Comparison of ENCODE assay signal across 8 mouse cellular contexts in the genomic region with DNA sequence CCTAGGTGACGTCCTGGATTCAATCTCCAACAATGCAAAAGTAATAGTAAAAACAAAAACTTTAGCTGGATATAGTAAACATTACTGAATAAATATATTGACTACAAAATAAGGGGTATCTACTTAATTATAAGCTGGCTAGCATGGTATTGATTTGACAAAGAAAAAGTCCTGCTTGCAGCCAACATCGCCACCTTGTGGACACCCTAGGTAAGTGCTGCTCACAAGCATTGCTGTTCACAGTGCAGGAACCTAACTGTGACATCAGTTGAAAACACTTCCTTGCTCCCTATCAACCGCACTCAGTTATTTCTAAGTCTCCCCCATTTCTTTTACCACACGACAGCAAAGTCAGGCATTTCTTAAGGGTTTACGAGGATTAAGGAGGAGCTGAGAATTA. TPM values are rescaled to one million over a fixed set of nuclear protein-coding genes. Genes with fewer than 3 reads are reported as not detected.
DNase-seq lines count a peak whose midpoint lies in the region; ATAC-seq and TF ChIP-seq lines count a peak whose summit lies in the region.

No protein-coding gene starts in this region.

- DNase-seq in heart, postnatal 10 days = peak; percentile 36 to 63
- DNase-seq in heart, postnatal 25 days (ENCODE audit: low spot score) = no peak
- DNase-seq in A20 (ENCODE audit: low read depth, low spot score) (peak; percentile 88), ES-CJ7 (ENCODE audit: low read depth, low spot score) (peak; percentile 67)
- DNase-seq in embryo, embryonic 10.5 days (ENCODE audit: low spot score) = peak; percentile 57
- DNase-seq in limb, embryonic 14.5 days (ENCODE audit: low spot score) = peak; percentile 44
- DNase-seq in neural tube, embryonic 11.5 days (ENCODE audit: low spot score) = peak; percentile 45
- DNase-seq in urinary bladder, adult 2 months (ENCODE audit: low spot score) = no peak

- no peak for TF ChIP-seq POLR2A in limb, embryonic 14.5 days (IDR thresholded peaks at IDR 0.05; ENCODE audit: borderline replicate concordance, extremely low read depth, insufficient read depth, insufficient read length)

- 64% methylated on average over 5 of the region's 5 CpGs for WGBS in limb, embryonic 14.5 days
- 69% methylated on average over 5 of the region's 5 CpGs for WGBS in neural tube, embryonic 11.5 days

- H3K4me1 ChIP-seq in limb, embryonic 14.5 days (ENCODE audit: control insufficient read depth, insufficient read depth, low read length) = no peaks in the 10 kb centered on the region
- H3K4me1 ChIP-seq in neural tube, embryonic 11.5 days (ENCODE audit: control insufficient read depth, insufficient read depth, low read length) = no peaks in the 10 kb centered on the region

- H3K27me3 ChIP-seq in limb, embryonic 14.5 days (ENCODE audit: control insufficient read depth, insufficient read depth, low read length) = no peaks in the 10 kb centered on the region
- H3K27me3 ChIP-seq in neural tube, embryonic 11.5 days (ENCODE audit: control insufficient read depth, insufficient read depth, low read length) = no peaks in the 10 kb centered on the region

- H3K27ac ChIP-seq in limb, embryonic 14.5 days (replicated peaks; ENCODE audit: low read depth, low read length) = no peak overlapping the region
- H3K27ac ChIP-seq in neural tube, embryonic 11.5 days (ENCODE audit: low read depth, low read length) = no peak overlapping the region

- ATAC-seq in limb, embryonic 14.5 days (ENCODE audit: low FRiP score, low read depth) = no peak
- no peak for ATAC-seq in neural tube, embryonic 11.5 days (ENCODE audit: insufficient read depth, low FRiP score, low TSS enrichment)

- H3K36me3 ChIP-seq in limb, embryonic 14.5 days (ENCODE audit: control insufficient read depth, insufficient read depth, low read length) = peaks cover 76% of the 10 kb centered on the region
- H3K36me3 ChIP-seq in neural tube, embryonic 11.5 days (ENCODE audit: control insufficient read depth, insufficient read depth, low read length) = peaks cover 22% of the 10 kb centered on the region

- H3K9me3 ChIP-seq in limb, embryonic 14.5 days (ENCODE audit: control insufficient read depth, low read length) = no peaks in the 10 kb centered on the region
- H3K9me3 ChIP-seq in neural tube, embryonic 11.5 days (ENCODE audit: control insufficient read depth, low read length) = no peaks in the 10 kb centered on the region

- H3K4me3 ChIP-seq in limb, embryonic 14.5 days (replicated peaks; ENCODE audit: low read length) = no peak overlapping the region
- H3K4me3 ChIP-seq in neural tube, embryonic 11.5 days (ENCODE audit: low read depth, low read length) = no peak overlapping the region

- intact Hi-C loops in heart, postnatal 10 days (cut with DNase I) = no loop called here
- intact Hi-C loops in heart, postnatal 25 days (cut with DNase I) = no loop called here

- no peak overlapping the region for H3K4me2 ChIP-seq in limb, embryonic 14.5 days (replicated peaks; ENCODE audit: low read depth, low read length, severe bottlenecking)
- no peak overlapping the region for H3K4me2 ChIP-seq in neural tube, embryonic 11.5 days (ENCODE audit: low read depth)

- no peak overlapping the region for H3K9ac ChIP-seq in limb, embryonic 14.5 days (ENCODE audit: low read depth, low read length, severe bottlenecking)
- H3K9ac ChIP-seq in neural tube, embryonic 11.5 days (ENCODE audit: low read length) = no peak overlapping the region

RNA-seq across cellular contexts. Expression of a gene that starts 7.5 kb away (rescaled TPM):
- total RNA-seq in heart, postnatal 10 days (2021) = 10 to 100 TPM; 33.0 to 33.7 TPM
- 10 to 100 TPM; 26.5 to 26.8 TPM for total RNA-seq in heart, postnatal 25 days (2021)
- polyA plus RNA-seq in limb, embryonic 14.5 days (2012; rRNA removed) = 67.2 and 71.6 TPM in 2 replicates
- polyA plus RNA-seq in limb, embryonic 14.5 days (2014; fragmentation: Nextera tagmentation; extraction: Ambion mirVana) = 72.1 and 76.3 TPM in 2 replicates
- polyA plus RNA-seq in neural tube, embryonic 11.5 days (2014; fragmentation: Nextera tagmentation; extraction: Ambion mirVana) = 122 and 126 TPM in 2 replicates
- 33.5 and 37.8 TPM in 2 replicates for polyA plus RNA-seq in urinary bladder, adult 2 months (2012; rRNA removed)

RNA-seq across cellular contexts. Expression of a gene that starts 21.7 kb away (rescaled TPM):
- total RNA-seq in heart, postnatal 10 days (2021) = not detected
- total RNA-seq in heart, postnatal 25 days (2021) = not detected
- polyA plus RNA-seq in limb, embryonic 14.5 days (2012; rRNA removed) = not detected in 2 replicates
- not detected in 2 replicates for polyA plus RNA-seq in limb, embryonic 14.5 days (2014; fragmentation: Nextera tagmentation; extraction: Ambion mirVana)
- not detected in 2 replicates for polyA plus RNA-seq in neural tube, embryonic 11.5 days (2014; fragmentation: Nextera tagmentation; extraction: Ambion mirVana)
- polyA plus RNA-seq in urinary bladder, adult 2 months (2012; rRNA removed) = not detected in 2 replicates

Comparison
In these comparisons a context has a peak if more than half of its experiments do, and no peak if none do; other contexts are left out.
1. DNase-seq: peak in heart, postnatal 10 days (2 of 2), A20 (single experiment), ES-CJ7 (single experiment), embryo, embryonic 10.5 days (single experiment), limb, embryonic 14.5 days (single experiment) and neural tube, embryonic 11.5 days (single experiment); none in heart, postnatal 25 days (single experiment) and urinary bladder, adult 2 months (single experiment).